Mouse (Mus musculus) hindbrain, embryonic 11.5 days (tissue): ENCODE measurements around the gene Rad23a. TPM values are rescaled to one million over a fixed set of nuclear protein-coding genes. Genes with fewer than 3 reads are reported as not detected.
A peak's percentile ranks its signal among the peaks of the same experiment; 100 is the strongest.

Source experiments
- ATAC-seq: fragments of 200-750 bp; cut with Nextera tagmentation; 2 replicates; pipeline ENCODE4 v1.8.0; 2017; ENCODE audit warnings: mild to moderate bottlenecking, moderate TSS enrichment, moderate library complexity; ENCODE audit not compliant: low FRiP score
- DNase-seq: peaks from one replicate; pipeline ENCODE4 v3.0.0-alpha.2; 2015; ENCODE audit warnings: low spot score
- H3K27ac ChIP-seq: fragments of 300-500 bp; sonication (generic); 2 replicates; pipeline ENCODE4 v1.5.1; 2014; ENCODE audit warnings: mild to moderate bottlenecking, low read depth, low read length
- H3K27me3 ChIP-seq: fragments of 300-500 bp; sonication (generic); 2 replicates; pipeline ENCODE4 v1.6.1; 2014; ENCODE audit warnings: mild to moderate bottlenecking, low read length, moderate library complexity, mixed read lengths; ENCODE audit not compliant: control insufficient read depth, insufficient read depth
- H3K36me3 ChIP-seq: fragments of 300-500 bp; sonication (generic); 2 replicates; pipeline ENCODE4 v1.6.1; 2014; ENCODE audit warnings: mild to moderate bottlenecking, low read length, moderate library complexity, mixed read lengths; ENCODE audit not compliant: control insufficient read depth, insufficient read depth
- H3K4me1 ChIP-seq: fragments of 300-500 bp; sonication (generic); replicated peaks from 2 replicates; pipeline ENCODE4 v1.6.1; 2014; ENCODE audit warnings: low read length, mixed read lengths; ENCODE audit not compliant: control insufficient read depth, insufficient read depth
- H3K4me2 ChIP-seq: fragments of 300-500 bp; sonication (generic); replicated peaks from 2 replicates; pipeline ENCODE4 v1.6.1; 2014; ENCODE audit warnings: mild to moderate bottlenecking, low read depth, low read length
- H3K4me3 ChIP-seq: fragments of 300-500 bp; sonication (generic); 2 replicates; pipeline ENCODE4 v1.5.1; 2014; ENCODE audit warnings: low read depth, low read length
- H3K9ac ChIP-seq: fragments of 300-500 bp; sonication (generic); 2 replicates; pipeline ENCODE4 v1.6.1; 2014; ENCODE audit warnings: low read depth, low read length
- H3K9me3 ChIP-seq: fragments of 300-500 bp; sonication (generic); 2 replicates; pipeline ENCODE4 v1.6.1; 2016; ENCODE audit warnings: low read length; ENCODE audit not compliant: control insufficient read depth
- WGBS: fragments of 180-500 bp; shearing (Covaris S2); extraction: QIAGEN DNeasy Blood & Tissue Kit; methylation state at CpG from one replicate; pipeline ENCODE4 v1.1.7; 2014; 5-methylcytosine and 5-hydroxymethylcytosine counted together
- polyA plus RNA-seq: library from polyadenylated mRNA; unstranded; fragments of >200 nt; fragmentation: Nextera tagmentation; extraction: Ambion mirVana; gene quantifications from 2 replicates; pipeline ENCODE4 v1.2.1, GENCODE M21; 2014

The Rad23a gene
- polyA plus RNA-seq, 1 experiment from 2014 or later = 88.6 TPM

- H3K9ac ChIP-seq = peak overlapping the region; percentile 99
- H3K4me3 ChIP-seq = peak overlapping the region; percentile 96
- H3K4me2 ChIP-seq = peak overlapping the region; percentile 74
- no peaks in the 10 kb centered on the region for H3K27me3 ChIP-seq
- 15% methylated on average over 12 of the region's 12 CpGs for WGBS
- DNase-seq (peak; percentile 60), ATAC-seq (no peak)
- 0 out of 2 replicates have a peak overlapping the region, but pooled peaks have one; percentile 80 for H3K27ac ChIP-seq
- peaks cover 28% of the 10 kb centered on the region for H3K36me3 ChIP-seq
- no peaks in the 10 kb centered on the region for H3K9me3 ChIP-seq
- peaks cover 7% of the 10 kb centered on the region; the same call in 1 of the 2 replicates for H3K4me1 ChIP-seq
These were observed 5.1 kb upstream of the Rad23a start for GRCm38 (mm10) chr8:84845355-84846093.

- Histone ChIP-seq H3K27ac (no peak overlapping the region), H3K9ac (peak overlapping the region; percentile 99; the same call in 1 of the 2 replicates), H3K27me3 (no peaks in the 10 kb centered on the region), H3K4me1 (peaks cover 8% of the 10 kb centered on the region), H3K36me3 (peaks cover 28% of the 10 kb centered on the region), H3K4me3 (peak overlapping the region; percentile 96), H3K9me3 (no peaks in the 10 kb centered on the region), H3K4me2 (peak overlapping the region; percentile 74)
- no peak for ATAC-seq
- WGBS = 93% methylated on average over 9 of the region's 9 CpGs
- DNase-seq = no peak
These were observed 4.1 kb upstream of the Rad23a start for GRCm38 (mm10) chr8:84844397-84845070.

DNA sequence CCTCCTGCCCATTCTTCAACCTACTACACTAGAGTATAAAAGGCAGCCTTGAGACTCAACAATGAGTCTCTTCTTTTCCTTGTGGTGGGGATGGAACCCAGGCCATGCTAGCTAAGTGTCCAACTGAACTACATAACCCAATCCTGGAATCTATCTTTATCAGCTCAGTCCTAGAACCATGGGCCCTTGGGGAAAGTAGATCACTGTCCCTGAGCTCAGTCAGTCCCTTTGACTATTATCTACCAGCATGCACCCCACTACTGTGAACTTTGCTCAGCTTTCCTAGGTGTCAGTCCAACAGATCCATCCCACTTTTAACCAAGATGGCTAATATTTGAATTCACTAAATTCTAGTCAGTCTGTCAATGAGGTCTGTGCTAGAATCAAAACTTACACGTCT is 1.0 kb upstream of the Rad23a start:
- Histone ChIP-seq H3K9ac (no peak overlapping the region), H3K36me3 (peaks cover 43% of the 10 kb centered on the region), H3K4me1 (peaks cover 12% of the 10 kb centered on the region), H3K9me3 (no peaks in the 10 kb centered on the region), H3K27me3 (no peaks in the 10 kb centered on the region), H3K4me2 (no peak overlapping the region), H3K4me3 (no peak overlapping the region), H3K27ac (no peak overlapping the region)
- no peak for DNase-seq
- ATAC-seq = no peak
- 90% methylated on average over 1 of the region's 1 CpGs for WGBS

DNA sequence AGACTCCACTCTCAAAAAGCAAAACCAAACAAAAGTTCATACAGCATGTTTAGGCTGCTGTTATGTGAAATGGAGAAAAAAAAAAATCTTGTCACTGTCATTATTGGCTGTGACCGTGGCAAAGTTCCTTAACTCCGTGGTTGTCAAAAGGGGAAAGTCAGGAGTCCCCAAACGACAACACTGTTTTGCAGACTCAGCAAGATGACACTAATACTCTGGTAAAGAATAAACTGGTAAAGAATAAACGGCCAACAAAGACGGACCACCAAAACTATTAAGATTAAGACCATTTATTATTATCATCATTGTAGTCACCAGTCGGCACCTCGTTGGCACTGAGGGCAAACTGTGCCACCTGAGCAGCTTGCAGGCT is 604 bp downstream of the Rad23a start:
- 5% methylated on average over 7 of the region's 7 CpGs for WGBS
- H3K27ac ChIP-seq = peak overlapping the region; percentile 75
- H3K4me2 ChIP-seq = peak overlapping the region; percentile 60
- no peaks in the 10 kb centered on the region for H3K9me3 ChIP-seq
- H3K9ac ChIP-seq = peak overlapping the region; percentile 85
- no peaks in the 10 kb centered on the region for H3K27me3 ChIP-seq
- peak overlapping the region; percentile 96 for H3K4me3 ChIP-seq
- H3K36me3 ChIP-seq = peaks cover 44% of the 10 kb centered on the region
- no peak for ATAC-seq
- DNase-seq = no peak
- peaks cover 12% of the 10 kb centered on the region for H3K4me1 ChIP-seq

GRCm38 (mm10) chr8:84839411-84839810 is 1.1 kb downstream of the Rad23a start:
- no peaks in the 10 kb centered on the region for H3K9me3 ChIP-seq
- WGBS = 97% methylated on average over 2 of the region's 2 CpGs
- H3K4me1 ChIP-seq = peaks cover 12% of the 10 kb centered on the region; the same call in 1 of the 2 replicates
- H3K27ac ChIP-seq = no peak overlapping the region
- no peak overlapping the region; the same call in 1 of the 2 replicates for H3K9ac ChIP-seq
- no peaks in the 10 kb centered on the region for H3K27me3 ChIP-seq
- H3K36me3 ChIP-seq = peaks cover 40% of the 10 kb centered on the region
- peak overlapping the region; percentile 96 for H3K4me3 ChIP-seq
- DNase-seq (no peak), ATAC-seq (no peak)
- H3K4me2 ChIP-seq = peak overlapping the region; percentile 60

- ATAC-seq = no peak
- H3K4me1 ChIP-seq = peaks cover 9% of the 10 kb centered on the region; the same call in 1 of the 2 replicates
- H3K36me3 ChIP-seq = peaks cover 36% of the 10 kb centered on the region
- no peaks in the 10 kb centered on the region for H3K27me3 ChIP-seq
- no peak overlapping the region for H3K4me3 ChIP-seq
- DNase-seq = no peak
- H3K9me3 ChIP-seq = no peaks in the 10 kb centered on the region
- H3K4me2 ChIP-seq = no peak overlapping the region
- WGBS = 84% methylated on average over 5 of the region's 5 CpGs
- no peak overlapping the region for H3K9ac ChIP-seq
- no peak overlapping the region for H3K27ac ChIP-seq
These were observed 2.0 kb downstream of the Rad23a start for GRCm38 (mm10) chr8:84838513-84838912.

- DNase-seq (no peak), ATAC-seq (no peak)
- H3K9ac ChIP-seq = no peak overlapping the region
- H3K9me3 ChIP-seq = no peaks in the 10 kb centered on the region
- H3K27ac ChIP-seq = no peak overlapping the region
- WGBS = 79% methylated on average over 15 of the region's 15 CpGs
- peaks cover 6% of the 10 kb centered on the region; the same call in 1 of the 2 replicates for H3K4me1 ChIP-seq
- no peak overlapping the region for H3K4me3 ChIP-seq
- no peaks in the 10 kb centered on the region for H3K27me3 ChIP-seq
- no peak overlapping the region for H3K4me2 ChIP-seq
- H3K36me3 ChIP-seq = peaks cover 31% of the 10 kb centered on the region
These were observed 2.5 kb downstream of the Rad23a start for GRCm38 (mm10) chr8:84837912-84838470.

DNA sequence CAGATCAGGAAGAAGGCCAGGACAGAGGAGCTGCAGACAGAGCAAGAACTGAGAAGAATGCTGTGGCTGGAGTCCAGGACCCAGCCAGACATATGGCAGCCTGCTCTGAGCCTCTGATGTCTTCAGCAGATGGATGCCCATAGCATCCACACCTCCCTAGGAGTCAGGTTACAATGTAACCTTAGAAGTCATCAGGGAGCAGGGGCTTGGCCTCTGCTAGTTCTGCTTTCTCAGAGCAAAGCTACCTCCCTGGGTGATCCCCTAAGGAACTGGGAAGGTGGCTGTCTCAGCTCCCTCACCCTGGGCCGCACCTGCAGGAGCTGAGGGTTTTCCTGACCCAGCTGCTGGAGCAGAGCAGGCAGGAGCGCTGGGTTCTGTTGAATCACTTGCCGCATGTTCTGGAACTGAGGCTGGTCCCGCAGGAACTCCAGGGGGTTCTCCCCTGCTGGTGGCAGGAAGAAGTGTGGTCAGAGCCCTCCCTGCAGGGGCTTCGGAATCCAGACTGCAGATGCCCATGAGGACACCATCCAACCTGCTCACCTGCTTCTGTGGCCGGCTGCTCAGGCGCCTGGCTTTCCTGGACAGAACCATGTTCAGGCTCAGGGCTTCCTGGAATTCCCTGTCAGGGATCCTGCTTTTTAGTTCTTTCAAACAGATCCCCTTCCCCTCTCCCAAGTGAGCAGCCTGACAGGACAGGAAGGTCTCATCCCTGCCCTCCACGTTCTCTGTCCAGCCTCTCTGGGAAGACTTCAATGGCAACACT is 3.1 kb downstream of the Rad23a start:
- no peak for ATAC-seq
- no peaks in the 10 kb centered on the region for H3K9me3 ChIP-seq
- 62% methylated on average over 8 of the region's 8 CpGs for WGBS
- H3K4me2 ChIP-seq = no peak overlapping the region
- no peak overlapping the region for H3K4me3 ChIP-seq
- peaks cover 24% of the 10 kb centered on the region for H3K36me3 ChIP-seq
- no peak for DNase-seq
- H3K27ac ChIP-seq = no peak overlapping the region
- no peaks in the 10 kb centered on the region for H3K27me3 ChIP-seq
- no peak overlapping the region for H3K9ac ChIP-seq
- H3K4me1 ChIP-seq = peaks cover 5% of the 10 kb centered on the region; the same call in 1 of the 2 replicates
